Mouse (Mus musculus): ENCODE measurements around the gene Abcb8. TPM values are rescaled to one million over a fixed set of nuclear protein-coding genes. Genes with fewer than 3 reads are reported as not detected.

The Abcb8 gene
- polyA plus RNA-seq, 1 experiment: 51.0 TPM

- no peak for TF ChIP-seq CTCF (IDR thresholded peaks at IDR 0.05; ENCODE audit: borderline replicate concordance, extremely low read depth, insufficient read depth, insufficient read length)
- TF ChIP-seq POLR2A (IDR thresholded peaks at IDR 0.05; ENCODE audit: borderline replicate concordance, extremely low read depth, insufficient read depth, insufficient read length, poor library complexity, severe bottlenecking): no peak
- DNase-seq (ENCODE audit: low read depth): no peak
Observed at GRCm38 (mm10) chr5:24373807-24374206, 19.7 kb upstream of the Abcb8 start.

DNA sequence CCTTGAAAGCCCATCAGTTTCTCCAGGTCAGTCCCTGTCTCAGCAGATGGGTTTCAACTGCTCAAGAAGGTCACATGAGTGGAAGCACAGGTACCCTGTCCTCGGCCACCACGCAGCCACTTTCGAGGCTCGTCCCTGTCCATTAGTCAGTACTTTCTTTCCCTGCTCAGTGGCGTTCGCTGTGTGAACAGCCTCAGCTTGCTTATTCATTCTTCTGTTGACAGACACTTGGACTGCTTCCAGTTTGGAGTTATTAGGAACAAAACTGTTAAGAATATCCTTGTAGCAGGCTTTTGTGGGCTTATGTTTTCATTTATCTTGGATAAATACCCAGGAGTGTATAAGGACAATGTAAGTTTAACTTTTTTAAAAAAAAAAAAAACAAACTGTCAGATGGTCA, 19.2 kb upstream of the Abcb8 start:
- no peak for TF ChIP-seq CTCF (IDR thresholded peaks at IDR 0.05; ENCODE audit: borderline replicate concordance, extremely low read depth, insufficient read depth, insufficient read length)
- no peak for TF ChIP-seq POLR2A (IDR thresholded peaks at IDR 0.05; ENCODE audit: borderline replicate concordance, extremely low read depth, insufficient read depth, insufficient read length, poor library complexity, severe bottlenecking)
- peak; percentile 81 for DNase-seq (ENCODE audit: low read depth)

- no peak for TF ChIP-seq CTCF (IDR thresholded peaks at IDR 0.05; ENCODE audit: borderline replicate concordance, extremely low read depth, insufficient read depth, insufficient read length)
- TF ChIP-seq POLR2A (IDR thresholded peaks at IDR 0.05; ENCODE audit: borderline replicate concordance, extremely low read depth, insufficient read depth, insufficient read length, poor library complexity, severe bottlenecking): no peak
- no peak for DNase-seq (ENCODE audit: low read depth)
Observed at GRCm38 (mm10) chr5:24374666-24375328, 18.7 kb upstream of the Abcb8 start.

GRCm38 (mm10) chr5:24378700-24379099, 14.8 kb upstream of the Abcb8 start:
- TF ChIP-seq POLR2A (IDR thresholded peaks at IDR 0.05; ENCODE audit: borderline replicate concordance, extremely low read depth, insufficient read depth, insufficient read length, poor library complexity, severe bottlenecking): no peak
- no peak for TF ChIP-seq CTCF (IDR thresholded peaks at IDR 0.05; ENCODE audit: borderline replicate concordance, extremely low read depth, insufficient read depth, insufficient read length)
- DNase-seq (ENCODE audit: low read depth): no peak

DNA sequence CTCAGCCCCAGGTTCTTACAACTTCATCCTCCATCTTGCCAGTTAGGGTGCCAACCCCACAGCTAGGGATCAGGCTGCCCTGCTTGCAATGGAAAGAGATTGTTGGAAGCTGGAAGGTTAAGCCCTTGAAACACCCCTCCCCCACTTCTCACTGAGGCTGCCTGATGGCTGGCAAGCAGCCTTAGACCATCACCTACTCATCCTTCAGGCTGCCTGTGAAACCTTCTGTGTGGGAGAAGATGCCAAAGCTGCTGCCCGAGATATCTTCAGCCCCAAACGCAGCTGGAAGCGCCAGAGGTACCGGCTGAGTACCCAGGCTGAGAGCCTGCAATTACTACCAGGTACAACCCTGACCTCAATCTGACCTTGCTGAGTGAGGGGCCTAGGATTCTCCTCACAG, 14.0 kb upstream of the Abcb8 start:
- TF ChIP-seq POLR2A (IDR thresholded peaks at IDR 0.05; ENCODE audit: borderline replicate concordance, extremely low read depth, insufficient read depth, insufficient read length, poor library complexity, severe bottlenecking) (no peak), CTCF (IDR thresholded peaks at IDR 0.05; ENCODE audit: borderline replicate concordance, extremely low read depth, insufficient read depth, insufficient read length) (no peak)
- no peak for DNase-seq (ENCODE audit: low read depth)

DNA sequence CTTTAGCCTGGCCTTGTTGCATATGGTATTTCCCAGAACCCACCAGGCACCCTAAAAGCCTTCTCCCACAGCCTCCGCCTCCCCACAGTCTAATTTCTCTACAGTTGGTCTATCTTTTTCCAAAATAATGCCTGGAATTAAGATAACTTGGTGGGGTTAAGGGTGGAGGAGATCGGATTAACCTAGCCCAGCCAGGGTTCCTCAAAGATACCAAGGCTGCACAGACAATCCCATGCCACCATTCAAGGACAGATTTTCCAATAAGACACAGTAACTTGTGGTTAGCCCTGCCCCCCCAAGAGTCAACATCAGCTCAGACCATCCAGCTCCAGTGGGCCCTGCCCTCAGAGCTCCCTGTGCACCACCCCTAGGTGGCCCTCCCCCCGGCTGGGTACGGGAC, 13.0 kb upstream of the Abcb8 start:
- no peak for TF ChIP-seq CTCF (IDR thresholded peaks at IDR 0.05; ENCODE audit: borderline replicate concordance, extremely low read depth, insufficient read depth, insufficient read length)
- no peak for TF ChIP-seq POLR2A (IDR thresholded peaks at IDR 0.05; ENCODE audit: borderline replicate concordance, extremely low read depth, insufficient read depth, insufficient read length, poor library complexity, severe bottlenecking)
- no peak for DNase-seq (ENCODE audit: low read depth)

GRCm38 (mm10) chr5:24381486-24381885, 12.0 kb upstream of the Abcb8 start:
- no peak for TF ChIP-seq CTCF (IDR thresholded peaks at IDR 0.05; ENCODE audit: borderline replicate concordance, extremely low read depth, insufficient read depth, insufficient read length)
- DNase-seq (ENCODE audit: low read depth): no peak

DNA sequence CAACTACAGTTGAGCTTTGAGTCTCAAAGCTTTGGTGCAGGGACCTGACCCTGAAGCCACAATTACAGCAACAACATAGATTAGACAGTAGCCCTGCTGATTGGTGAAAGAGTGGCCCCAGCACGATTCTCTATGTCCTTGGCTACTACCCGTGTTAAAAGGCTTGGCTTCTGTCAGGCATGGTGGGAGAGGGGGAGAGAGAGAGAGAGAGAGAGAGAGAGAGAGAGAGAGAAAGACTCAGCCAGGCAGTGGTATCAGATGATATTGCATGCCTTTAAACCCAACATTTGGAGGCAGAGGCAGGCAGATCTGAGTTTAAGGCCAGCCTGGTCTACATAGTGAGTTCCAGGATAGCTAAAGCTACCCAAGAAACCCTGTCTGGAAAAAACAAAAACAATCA, 11.5 kb upstream of the Abcb8 start:
- TF ChIP-seq POLR2A (IDR thresholded peaks at IDR 0.05; ENCODE audit: borderline replicate concordance, extremely low read depth, insufficient read depth, insufficient read length, poor library complexity, severe bottlenecking): no peak
- no peak for TF ChIP-seq CTCF (IDR thresholded peaks at IDR 0.05; ENCODE audit: borderline replicate concordance, extremely low read depth, insufficient read depth, insufficient read length)
- no peak for DNase-seq (ENCODE audit: low read depth)

- TF ChIP-seq CTCF (IDR thresholded peaks at IDR 0.05; ENCODE audit: borderline replicate concordance, extremely low read depth, insufficient read depth, insufficient read length) (peak; percentile 55), POLR2A (IDR thresholded peaks at IDR 0.05; ENCODE audit: borderline replicate concordance, extremely low read depth, insufficient read depth, insufficient read length, poor library complexity, severe bottlenecking) (no peak)
- peak; percentile 97 for DNase-seq (ENCODE audit: low read depth)
Observed at GRCm38 (mm10) chr5:24383026-24383859, 10.2 kb upstream of the Abcb8 start.

- DNase-seq (ENCODE audit: low read depth): no peak
Observed at GRCm38 (mm10) chr5:24384407-24384806, 9.1 kb upstream of the Abcb8 start.

GRCm38 (mm10) chr5:24385374-24385773, 8.1 kb upstream of the Abcb8 start:
- no peak for DNase-seq (ENCODE audit: low read depth)
- no peak for TF ChIP-seq CTCF (IDR thresholded peaks at IDR 0.05; ENCODE audit: borderline replicate concordance, extremely low read depth, insufficient read depth, insufficient read length)
- no peak for TF ChIP-seq POLR2A (IDR thresholded peaks at IDR 0.05; ENCODE audit: borderline replicate concordance, extremely low read depth, insufficient read depth, insufficient read length, poor library complexity, severe bottlenecking)

More at GRCm38 (mm10) chr5:24384407-24384806, 9.1 kb upstream of the Abcb8 start:
- no peak for TF ChIP-seq POLR2A (IDR thresholded peaks at IDR 0.05; ENCODE audit: borderline replicate concordance, extremely low read depth, insufficient read depth, insufficient read length, poor library complexity, severe bottlenecking)
- TF ChIP-seq CTCF (IDR thresholded peaks at IDR 0.05; ENCODE audit: borderline replicate concordance, extremely low read depth, insufficient read depth, insufficient read length): no peak
